Mouse (Mus musculus) activated CD4-positive, CD25-positive, alpha-beta regulatory T cell, adult 9 weeks (primary cell): Measurements from ENCODE around the gene Ankrd31. TPM values are rescaled to one million over a fixed set of nuclear protein-coding genes. Genes with fewer than 3 reads are reported as not detected.

Experiments used
- polyA plus RNA-seq: library from polyadenylated mRNA; unstranded; fragments of 100-300 nt; shearing (Covaris generic); gene quantifications from one replicate; pipeline ENCODE4 v1.2.1, GENCODE M21; 2017

The Ankrd31 gene
- polyA plus RNA-seq, result not detected

GRCm38 (mm10) chr13:96748109-96748845, at the start of gene Ankrd31:
TSS of gene Ankrd31 (plus strand) at chr13:96748272.

GRCm38 (mm10) chr13:96923999-96924961, 176.2 kb downstream of the Ankrd31 start, which contains the start of gene Gcnt4:
TSS of gene Gcnt4 (plus strand) at chr13:96924689.

Other genes with a start within 250 kb of the Ankrd31 start
- 27.9 TPM for gene Polk, start 205.7 kb upstream of the Ankrd31 start, polyA plus RNA-seq
- gene Col4a3bp, start 205.7 kb upstream of the Ankrd31 start, polyA plus RNA-seq, result 9.0 TPM
- gene Hmgcr, start 77.3 kb upstream of the Ankrd31 start, polyA plus RNA-seq, result 99.6 TPM
- gene Gcnt4, start 176.4 kb downstream of the Ankrd31 start, polyA plus RNA-seq, result not detected